Mouse (Mus musculus) liver, embryonic 14.5 days (tissue): ENCODE results near the gene Fh1. TPM values are rescaled to one million over a fixed set of nuclear protein-coding genes. Genes with fewer than 3 reads are reported as not detected.

Experiments used
- ATAC-seq: fragments of 200-750 bp; cut with Nextera tagmentation; 2 replicates; pipeline ENCODE4 v1.8.0; 2017; ENCODE audit warnings: moderate number of reproducible peaks, mild to moderate bottlenecking, moderate library complexity; ENCODE audit not compliant: insufficient read depth
- DNase-seq, 3 experiments: peaks; one replicate each; pipeline ENCODE4 v3.0.0-alpha.2; 2012 to 2013; ENCODE audit warnings: low read depth in 3 of 3, low spot score in 3 of 3
- H3K27ac ChIP-seq: fragments of 300-500 bp; sonication (generic); 2 replicates; pipeline ENCODE4 v1.5.1; 2014; ENCODE audit warnings: moderate library complexity, mild to moderate bottlenecking, control low read depth, inconsistent platforms
- H3K27me3 ChIP-seq: fragments of 300-500 bp; sonication (generic); 2 replicates; pipeline ENCODE4 v1.6.1; 2014; ENCODE audit warnings: mild to moderate bottlenecking, low read length, moderate library complexity; ENCODE audit not compliant: control insufficient read depth, insufficient read depth
- H3K36me3 ChIP-seq: fragments of 300-500 bp; sonication (generic); replicated peaks from 2 replicates; pipeline ENCODE4 v1.6.1; 2014; ENCODE audit warnings: low read depth; ENCODE audit not compliant: control insufficient read depth, insufficient read depth
- H3K4me1 ChIP-seq, 2 experiments: fragments of 200-500 bp in 1 of 2; fragments of 300-500 bp in 1 of 2; sonication (generic) in 1 of 2; replicated peaks; 2 replicates each; pipeline ENCODE4 v1.6.1; 2012 to 2014; ENCODE audit warnings: antibody characterized with exemption in 1 of 2, inconsistent platforms in 1 of 2, low read length in 1 of 2; ENCODE audit not compliant: control insufficient read depth in 2 of 2, insufficient read depth in 2 of 2
- H3K4me2 ChIP-seq: fragments of 300-500 bp; sonication (generic); 2 replicates; pipeline ENCODE4 v1.6.1; 2014; ENCODE audit warnings: low read depth, mild to moderate bottlenecking, control low read depth, moderate library complexity
- H3K4me3 ChIP-seq, 2 experiments: fragments of 200-500 bp in 1 of 2; fragments of 300-500 bp in 1 of 2; sonication (generic) in 1 of 2; 2 replicates each; pipeline ENCODE4 v1.5.1; 2012 to 2014; ENCODE audit warnings: low read depth in 2 of 2, low read length in 2 of 2, mild to moderate bottlenecking in 2 of 2, control low read depth in 1 of 2, inconsistent platforms in 1 of 2, moderate library complexity in 1 of 2; ENCODE audit not compliant: insufficient read depth in 1 of 2
- H3K9ac ChIP-seq: fragments of 300-500 bp; sonication (generic); replicated peaks from 2 replicates; pipeline ENCODE4 v1.6.1; 2014; ENCODE audit warnings: mild to moderate bottlenecking, control low read depth, moderate library complexity
- H3K9me3 ChIP-seq: fragments of 300-500 bp; sonication (generic); 2 replicates; pipeline ENCODE4 v1.6.1; 2016; ENCODE audit warnings: low read length, mixed read lengths; ENCODE audit not compliant: control insufficient read depth
- CTCF ChIP-seq: IDR thresholded peaks from 2 replicates; pipeline ENCODE4 v1.5.1; 2016; ENCODE audit warnings: antibody characterized with exemption, low read depth, control low read depth
- EP300 ChIP-seq: IDR thresholded peaks from 2 replicates; pipeline ENCODE4 v1.6.1; 2016; ENCODE audit warnings: antibody characterized with exemption, low read depth
- WGBS: fragments of 180-500 bp; shearing (Covaris S2); extraction: QIAGEN DNeasy Blood & Tissue Kit; methylation state at CpG from one replicate; pipeline ENCODE4 v1.1.7; 2014; ENCODE audit not compliant: insufficient replicate concordance; 5-methylcytosine and 5-hydroxymethylcytosine counted together
- polyA plus RNA-seq, 2 experiments: library from polyadenylated mRNA; depleted of rRNA in 1 of 2; stranded (reverse) in 1 of 2; unstranded in 1 of 2; fragments of >200 nt; fragmentation: Nextera tagmentation in 1 of 2; extraction: Ambion mirVana in 1 of 2; gene quantifications; 2 replicates each; pipeline versions ENCODE4 v1.2.1 to v1.2.3; 2012 to 2014

The Fh1 gene
- polyA plus RNA-seq, 2 experiments: 56.1 to 96.6 TPM

- Histone ChIP-seq H3K4me1 (peaks cover 0 to 8% of the 10 kb centered on the region in 2 experiments; a peak in 1 of 4 replicates), H3K9ac (no peak overlapping the region), H3K36me3 (no peaks in the 10 kb centered on the region), H3K9me3 (no peaks in the 10 kb centered on the region), H3K4me2 (no peak overlapping the region), H3K27me3 (no peaks in the 10 kb centered on the region), H3K27ac (no peak overlapping the region), H3K4me3 (no peak overlapping the region)
- ATAC-seq (no peak), DNase-seq (no peak)
- WGBS: 76% methylated on average over 6 of the region's 6 CpGs
- no peak for TF ChIP-seq EP300
- TF ChIP-seq CTCF: no peak
Observed at GRCm38 (mm10) chr1:175623656-175624055, 1.8 kb downstream of the Fh1 start.

- TF ChIP-seq EP300 (no peak), CTCF (no peak)
- Histone ChIP-seq H3K27ac (no peak within 1 kb of the TSS), H3K9ac (no peak within 1 kb of the TSS), H3K36me3 (no peaks in the 10 kb centered on the region; the same call in 1 of the 2 replicates), H3K9me3 (no peaks in the 10 kb centered on the region), H3K4me1 (peaks cover 0 to 8% of the 10 kb centered on the region in 2 experiments; a peak in 1 of 4 replicates), H3K27me3 (no peaks in the 10 kb centered on the region), H3K4me2 (no peak within 1 kb of the TSS), H3K4me3 (no peak within 1 kb of the TSS)
- ATAC-seq: no peak
- WGBS: 78% methylated on average over 13 of the region's 13 CpGs
- no peak for DNase-seq
Observed at GRCm38 (mm10) chr1:175619814-175620431, 5.5 kb downstream of the Fh1 start, which contains the start of gene Kmo. TSS of gene Kmo (plus strand) at chr1:175620381.

- 86% methylated on average over 9 of the region's 9 CpGs for WGBS
- no peak for TF ChIP-seq EP300
- no peak for TF ChIP-seq CTCF
- Histone ChIP-seq H3K4me3 (no peak overlapping the region), H3K4me2 (no peak overlapping the region), H3K9me3 (no peaks in the 10 kb centered on the region), H3K9ac (no peak overlapping the region), H3K27ac (no peak overlapping the region), H3K27me3 (no peaks in the 10 kb centered on the region), H3K36me3 (peaks cover 12% of the 10 kb centered on the region), H3K4me1 (no peaks in the 10 kb centered on the region)
- ATAC-seq: no peak
- no peak for DNase-seq
Observed at GRCm38 (mm10) chr1:175614992-175615391, 10.4 kb downstream of the Fh1 start.

- H3K9me3 ChIP-seq: no peaks in the 10 kb centered on the region
- H3K4me2 ChIP-seq: no peak overlapping the region
- no peaks in the 10 kb centered on the region; a peak in 1 of 4 replicates for H3K4me1 ChIP-seq
- DNase-seq: no peak
- TF ChIP-seq CTCF (no peak), EP300 (no peak)
- no peaks in the 10 kb centered on the region for H3K27me3 ChIP-seq
- H3K36me3 ChIP-seq: peaks cover 34% of the 10 kb centered on the region
- no peak overlapping the region for H3K4me3 ChIP-seq
- 86% methylated on average over 3 of the region's 3 CpGs for WGBS
- H3K9ac ChIP-seq: no peak overlapping the region
- no peak for ATAC-seq
- no peak overlapping the region for H3K27ac ChIP-seq
Observed at GRCm38 (mm10) chr1:175608708-175609107, 16.7 kb downstream of the Fh1 start.

GRCm38 (mm10) chr1:175607838-175608585 lies 17.4 kb downstream of the Fh1 start:
- DNase-seq (peak in 1 of 3 experiments; percentile 16), ATAC-seq (peak; percentile 73)
- Histone ChIP-seq H3K4me1 (no peaks in the 10 kb centered on the region; a peak in 1 of 4 replicates), H3K27ac (no peak overlapping the region), H3K36me3 (peaks cover 36% of the 10 kb centered on the region), H3K4me3 (no peak overlapping the region), H3K27me3 (no peaks in the 10 kb centered on the region), H3K4me2 (no peak overlapping the region), H3K9me3 (no peaks in the 10 kb centered on the region), H3K9ac (no peak overlapping the region)
- TF ChIP-seq CTCF: no peak
- no peak for TF ChIP-seq EP300
- 78% methylated on average over 18 of the region's 18 CpGs for WGBS
